Mouse (Mus musculus): ENCODE results near the gene Igf2.

GRCm38 (mm10) chr7:142610627-142611406 lies 55.8 kb downstream of the Igf2 start:
- TF ChIP-seq CTCF (IDR thresholded peaks at IDR 0.05; ENCODE audit: insufficient read depth, low read length) (peak; percentile 59), POLR2A (IDR thresholded peaks at IDR 0.05; ENCODE audit: borderline replicate concordance, extremely low read depth, low read depth, low read length) (no peak)

All from lung, adult 2 months (tissue).